Mouse (Mus musculus) liver, embryonic 13.5 days (tissue): ENCODE data around the gene Usp53. TPM values are rescaled to one million over a fixed set of nuclear protein-coding genes. Genes with fewer than 3 reads are reported as not detected.
"Not testable (repeated sequence)": the region's sequence is repeated elsewhere in the genome, so short reads cannot be mapped to it uniquely, and the experiment has no call there.

ENCODE experiments used
- ATAC-seq: fragments of 200-750 bp; cut with Nextera tagmentation; 2 replicates; pipeline ENCODE4 v1.8.0; 2017; ENCODE audit warnings: low read depth, mild to moderate bottlenecking, moderate number of reproducible peaks, moderate library complexity
- DNase-seq: peaks from one replicate; pipeline ENCODE4 v3.0.0; 2022
- H3K27ac ChIP-seq: fragments of 300-500 bp; sonication (generic); 2 replicates; pipeline ENCODE4 v1.5.1; 2015; ENCODE audit warnings: moderate library complexity, mild to moderate bottlenecking, inconsistent platforms
- H3K27me3 ChIP-seq: fragments of 300-500 bp; sonication (generic); 2 replicates; pipeline ENCODE4 v1.6.1; 2015; ENCODE audit warnings: mild to moderate bottlenecking, inconsistent platforms
- H3K36me3 ChIP-seq: fragments of 300-500 bp; sonication (generic); 2 replicates; pipeline ENCODE4 v1.6.1; 2015; ENCODE audit warnings: mild to moderate bottlenecking, inconsistent platforms
- H3K4me1 ChIP-seq: fragments of 300-500 bp; sonication (generic); replicated peaks from 2 replicates; pipeline ENCODE4 v1.6.1; 2015; ENCODE audit warnings: inconsistent platforms
- H3K4me2 ChIP-seq: fragments of 300-500 bp; sonication (generic); 2 replicates; pipeline ENCODE4 v1.6.1; 2015; ENCODE audit warnings: inconsistent platforms, mild to moderate bottlenecking, moderate library complexity
- H3K4me3 ChIP-seq: fragments of 300-500 bp; sonication (generic); replicated peaks from 2 replicates; pipeline ENCODE4 v1.5.1; 2015; ENCODE audit warnings: mild to moderate bottlenecking, inconsistent platforms
- H3K9ac ChIP-seq: fragments of 300-500 bp; sonication (generic); 2 replicates; pipeline ENCODE4 v1.6.1; 2015; ENCODE audit warnings: mild to moderate bottlenecking, inconsistent platforms
- H3K9me3 ChIP-seq: fragments of 300-500 bp; sonication (generic); replicated peaks from 2 replicates; pipeline ENCODE4 v1.6.1; 2016; ENCODE audit warnings: inconsistent platforms
- WGBS: fragments of 180-500 bp; shearing (Covaris S2); methylation state at CpG from one replicate; pipeline ENCODE4 v1.1.7; 2015; ENCODE audit not compliant: insufficient replicate concordance; 5-methylcytosine and 5-hydroxymethylcytosine counted together
- polyA plus RNA-seq: library from polyadenylated mRNA; unstranded; fragments of >200 nt; fragmentation: Nextera tagmentation; extraction: Ambion mirVana; gene quantifications from 2 replicates; pipeline ENCODE4 v1.2.1, GENCODE M21; 2015

Gene Usp53
- polyA plus RNA-seq, 1 experiment from 2014 or later, result 1.7 TPM

GRCm38 (mm10) chr3:122943387-122943890 lies 40.9 kb downstream of the Usp53 start:
- ATAC-seq, result no peak
- Histone ChIP-seq H3K27me3 (no peaks in the 10 kb centered on the region), H3K9ac (no peak overlapping the region), H3K4me2 (no peak overlapping the region), H3K36me3 (peaks cover 4% of the 10 kb centered on the region; the same call in 1 of the 2 replicates), H3K4me3 (no peak overlapping the region), H3K27ac (no peak overlapping the region), H3K9me3 (no peaks in the 10 kb centered on the region), H3K4me1 (no peaks in the 10 kb centered on the region)
- WGBS, result 69% methylated on average over 6 of the region's 6 CpGs
- DNase-seq, result no peak

GRCm38 (mm10) chr3:122939215-122939614 lies 45.1 kb downstream of the Usp53 start:
- H3K4me1 ChIP-seq, result no peaks in the 10 kb centered on the region
- WGBS, result 66% methylated on average over 2 of the region's 2 CpGs
- 0 out of 2 replicates have a peak, but pooled peaks cover 4% of the 10 kb centered on the region for H3K36me3 ChIP-seq
- no peak overlapping the region for H3K27ac ChIP-seq
- no peak overlapping the region for H3K4me3 ChIP-seq
- no peak overlapping the region for H3K9ac ChIP-seq
- DNase-seq (no peak), ATAC-seq (no peak)
- H3K27me3 ChIP-seq, result no peaks in the 10 kb centered on the region
- H3K9me3 ChIP-seq, result no peaks in the 10 kb centered on the region
- H3K4me2 ChIP-seq, result no peak overlapping the region

GRCm38 (mm10) chr3:122937176-122937575 lies 47.1 kb downstream of the Usp53 start:
- H3K4me3 ChIP-seq, H3K4me2 ChIP-seq, H3K9me3 ChIP-seq, H3K36me3 ChIP-seq, H3K4me1 ChIP-seq, H3K27ac ChIP-seq, H3K27me3 ChIP-seq, DNase-seq, ATAC-seq, H3K9ac ChIP-seq: not testable (repeated sequence)
- WGBS, result 79% methylated on average over 13 of the region's 13 CpGs

- no peaks in the 10 kb centered on the region for H3K27me3 ChIP-seq
- no peaks in the 10 kb centered on the region for H3K4me1 ChIP-seq
- no peak overlapping the region for H3K27ac ChIP-seq
- no peak overlapping the region for H3K9ac ChIP-seq
- WGBS, result 74% methylated on average over 1 of the region's 1 CpGs
- H3K4me2 ChIP-seq, result no peak overlapping the region
- H3K36me3 ChIP-seq, result peaks cover 8% of the 10 kb centered on the region
- ATAC-seq, result no peak
- H3K4me3 ChIP-seq, result no peak overlapping the region
- no peaks in the 10 kb centered on the region for H3K9me3 ChIP-seq
- DNase-seq, result no peak
Observed at GRCm38 (mm10) chr3:122932466-122932865, 51.8 kb downstream of the Usp53 start.

- H3K36me3 ChIP-seq, result peaks cover 18% of the 10 kb centered on the region
- no peak overlapping the region for H3K4me2 ChIP-seq
- WGBS, result 86% methylated on average over 6 of the region's 6 CpGs
Observed at GRCm38 (mm10) chr3:122929723-122930122, 54.6 kb downstream of the Usp53 start.

GRCm38 (mm10) chr3:122924009-122924914 lies 60.0 kb downstream of the Usp53 start, which contains the start of gene 1810037I17Rik:
Gene 1810037I17Rik (plus strand): TSS chr3:122924203.
- 1% methylated on average over 67 of the region's 68 CpGs for WGBS
- DNase-seq (peak; percentile 93), ATAC-seq (peak; percentile 93)
- peak within 1 kb of the TSS; percentile 74 for H3K4me3 ChIP-seq
- no peaks in the 10 kb centered on the region for H3K9me3 ChIP-seq
- H3K4me2 ChIP-seq, result peak within 1 kb of the TSS; percentile 79
- H3K27me3 ChIP-seq, result no peaks in the 10 kb centered on the region
- peak within 1 kb of the TSS; percentile 91 for H3K27ac ChIP-seq
- peak within 1 kb of the TSS; percentile 81 for H3K9ac ChIP-seq
- H3K4me1 ChIP-seq, result peaks cover 46% of the 10 kb centered on the region
- H3K36me3 ChIP-seq, result peaks cover 14% of the 10 kb centered on the region

More at GRCm38 (mm10) chr3:122929723-122930122, 54.6 kb downstream of the Usp53 start:
- Histone ChIP-seq H3K9me3 (no peaks in the 10 kb centered on the region), H3K4me3 (no peak overlapping the region), H3K27me3 (no peaks in the 10 kb centered on the region), H3K27ac (no peak overlapping the region), H3K9ac (no peak overlapping the region), H3K4me1 (peaks cover 12% of the 10 kb centered on the region)
- no peak for DNase-seq
- ATAC-seq, result no peak

GRCm38 (mm10) chr3:122923147-122923546 lies 61.2 kb downstream of the Usp53 start:
- ATAC-seq (no peak), DNase-seq (peak; percentile 32)
- H3K27ac ChIP-seq, result peak overlapping the region; percentile 91
- peaks cover 46% of the 10 kb centered on the region for H3K4me1 ChIP-seq
- no peaks in the 10 kb centered on the region for H3K9me3 ChIP-seq
- peak overlapping the region; percentile 74 for H3K4me3 ChIP-seq
- H3K27me3 ChIP-seq, result no peaks in the 10 kb centered on the region
- peak overlapping the region; percentile 79 for H3K4me2 ChIP-seq
- peaks cover 14% of the 10 kb centered on the region for H3K36me3 ChIP-seq
- WGBS, result 35% methylated on average over 7 of the region's 7 CpGs
- peak overlapping the region; percentile 81 for H3K9ac ChIP-seq

GRCm38 (mm10) chr3:122921676-122922527 lies 62.4 kb downstream of the Usp53 start:
- Histone ChIP-seq H3K36me3 (peaks cover 10% of the 10 kb centered on the region), H3K27ac (no peak overlapping the region), H3K9me3 (no peaks in the 10 kb centered on the region), H3K4me1 (peaks cover 46% of the 10 kb centered on the region), H3K27me3 (no peaks in the 10 kb centered on the region), H3K4me2 (no peak overlapping the region), H3K9ac (no peak overlapping the region), H3K4me3 (no peak overlapping the region)
- DNase-seq, result no peak
- no peak for ATAC-seq
- 75% methylated on average over 8 of the region's 8 CpGs for WGBS

- no peak for ATAC-seq
- WGBS, result 42% methylated on average over 8 of the region's 8 CpGs
Observed at GRCm38 (mm10) chr3:122920572-122921435, 63.5 kb downstream of the Usp53 start.

GRCm38 (mm10) chr3:122919260-122919659 lies 65.0 kb downstream of the Usp53 start, which contains the start of gene Gm10959:
Gene Gm10959 (minus strand): TSS chr3:122919360.
- H3K4me2 ChIP-seq, result no peak within 1 kb of the TSS
- WGBS, result 83% methylated on average over 8 of the region's 8 CpGs
- DNase-seq, result no peak

More at GRCm38 (mm10) chr3:122920572-122921435, 63.5 kb downstream of the Usp53 start:
- Histone ChIP-seq H3K4me1 (peaks cover 43% of the 10 kb centered on the region), H3K27me3 (no peaks in the 10 kb centered on the region), H3K27ac (no peak overlapping the region), H3K36me3 (no peaks in the 10 kb centered on the region; the same call in 1 of the 2 replicates), H3K9me3 (no peaks in the 10 kb centered on the region), H3K9ac (peak overlapping the region; percentile 0; the same call in 1 of the 2 replicates), H3K4me2 (no peak overlapping the region), H3K4me3 (no peak overlapping the region)
- no peak for DNase-seq

More at GRCm38 (mm10) chr3:122919260-122919659, 65.0 kb downstream of the Usp53 start, which contains the start of gene Gm10959:
- no peaks in the 10 kb centered on the region for H3K36me3 ChIP-seq
- peak within 1 kb of the TSS; percentile 0; the same call in 1 of the 2 replicates for H3K9ac ChIP-seq
- no peaks in the 10 kb centered on the region for H3K27me3 ChIP-seq
- no peaks in the 10 kb centered on the region for H3K9me3 ChIP-seq
- H3K4me1 ChIP-seq, result peaks cover 41% of the 10 kb centered on the region
- no peak within 1 kb of the TSS for H3K27ac ChIP-seq
- no peak for ATAC-seq
- H3K4me3 ChIP-seq, result no peak within 1 kb of the TSS
